Mouse (Mus musculus) G1E-ER4 (cell line): ENCODE data around the gene Scn4b. TPM values are rescaled to one million over a fixed set of nuclear protein-coding genes. Genes with fewer than 3 reads are reported as not detected.

Experiments
- GATA1 ChIP-seq: IDR thresholded peaks from one replicate; pipeline ENCODE4 v1.8.0; 2012; ENCODE audit warnings: low read length, inconsistent platforms
- polyA plus RNA-seq: library from polyadenylated mRNA; stranded (reverse); fragments of >175 nt; gene quantifications from 2 replicates; pipeline ENCODE4 v1.2.3, GENCODE M21; 2012

Gene Scn4b
- polyA plus RNA-seq, 1 experiment = not detected

DNA sequence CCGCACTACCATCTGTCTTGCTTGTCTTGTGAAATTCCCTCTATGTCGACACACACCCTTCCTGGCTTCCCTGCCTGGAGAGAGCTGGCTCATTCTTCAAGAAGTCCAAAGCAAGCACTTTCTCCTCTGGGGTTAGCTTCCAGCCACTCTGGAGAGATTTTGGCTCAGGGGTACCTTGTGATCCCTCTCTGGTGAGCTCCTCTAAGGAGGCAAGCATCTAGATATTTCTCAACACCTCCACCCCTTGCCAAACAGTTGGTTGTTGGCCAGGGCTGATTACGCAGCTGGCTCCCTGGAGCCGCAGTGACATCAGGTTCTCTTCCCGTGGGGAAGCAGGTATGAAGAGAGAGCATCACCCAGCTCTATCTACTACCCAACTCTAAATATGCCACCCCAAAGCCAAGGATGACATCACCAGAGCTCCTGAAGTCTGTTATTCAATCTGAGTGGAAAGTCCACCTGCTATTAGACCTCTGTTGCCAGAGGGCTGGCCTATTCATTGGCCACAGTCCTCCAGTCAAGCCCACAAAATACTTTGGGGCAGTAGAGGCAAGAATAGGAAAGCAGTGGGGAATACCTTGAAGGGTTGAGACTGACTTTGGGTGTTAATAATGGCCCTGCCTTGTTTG is 63.2 kb downstream of the Scn4b start:
- TF ChIP-seq GATA1 = no peak

GRCm38 (mm10) chr9:45202021-45202798 is 64.0 kb downstream of the Scn4b start:
- no peak for TF ChIP-seq GATA1

Other genes with a start within 250 kb of the Scn4b start
- 49.1 and 57.0 TPM in 2 replicates for gene Atp5l, start 217.7 kb upstream of the Scn4b start, polyA plus RNA-seq
- 1.8 and 2.0 TPM in 2 replicates for gene Ube4a, start 172.8 kb upstream of the Scn4b start, polyA plus RNA-seq
- 0.05 and 0.15 TPM in 2 replicates for gene Cd3g, start 158.0 kb upstream of the Scn4b start, polyA plus RNA-seq
- gene Cd3d, start 156.6 kb upstream of the Scn4b start, polyA plus RNA-seq = not detected in 2 replicates
- not detected in 2 replicates for gene Cd3e, start 128.8 kb upstream of the Scn4b start, polyA plus RNA-seq
- gene Mpzl2, start 98.6 kb upstream of the Scn4b start, polyA plus RNA-seq = not detected in 2 replicates
- gene Mpzl3, start 83.2 kb upstream of the Scn4b start, polyA plus RNA-seq = 0.02 and 0.08 TPM in 2 replicates
- not detected in 2 replicates for gene Jaml, start 59.2 kb upstream of the Scn4b start, polyA plus RNA-seq
- not detected in 2 replicates for gene Scn2b, start 20.6 kb upstream of the Scn4b start, polyA plus RNA-seq
- gene BC049352, start 43.6 kb downstream of the Scn4b start, polyA plus RNA-seq = not detected in 2 replicates
- not detected in 2 replicates for gene Tmprss4, start 65.7 kb downstream of the Scn4b start, polyA plus RNA-seq
- gene Il10ra, start 130.8 kb downstream of the Scn4b start, polyA plus RNA-seq = not detected in 2 replicates
- not detected in 2 replicates for gene Tmprss13, start 180.7 kb downstream of the Scn4b start, polyA plus RNA-seq
- not detected in 2 replicates for gene Fxyd6, start 231.8 kb downstream of the Scn4b start, polyA plus RNA-seq